Mouse (Mus musculus) B cell, adult 2 months (primary cell): ENCODE measurements around the gene Dusp22.

Experiments
- DNase-seq, 2 experiments: peaks; one replicate each; pipeline ENCODE4 v3.0.0; 2022

Gene Dusp22

GRCm38 (mm10) chr13:30722601-30723000 is 62.8 kb downstream of the Dusp22 start:
- DNase-seq, result no peak

- DNase-seq, result no peak
Measured at GRCm38 (mm10) chr13:30723258-30723657, 63.5 kb downstream of the Dusp22 start.

GRCm38 (mm10) chr13:30723858-30724257 is 64.1 kb downstream of the Dusp22 start:
- DNase-seq, result no peak

GRCm38 (mm10) chr13:30724691-30725271 is 65.0 kb downstream of the Dusp22 start:
- no peak for DNase-seq

- no peak for DNase-seq
Measured at GRCm38 (mm10) chr13:30726879-30727278, 67.1 kb downstream of the Dusp22 start.

- DNase-seq, result peak; percentile 71 to 73
Measured at GRCm38 (mm10) chr13:30728155-30728554, 68.4 kb downstream of the Dusp22 start.

GRCm38 (mm10) chr13:30729245-30729644 is 69.4 kb downstream of the Dusp22 start:
- DNase-seq, result no peak

- peak; percentile 39 to 41 for DNase-seq
Measured at GRCm38 (mm10) chr13:30730104-30730793, 70.5 kb downstream of the Dusp22 start.

- no peak for DNase-seq
Measured at GRCm38 (mm10) chr13:30732709-30733445, 73.1 kb downstream of the Dusp22 start.

GRCm38 (mm10) chr13:30736721-30737120 is 76.9 kb downstream of the Dusp22 start:
- peak; percentile 51 to 59 for DNase-seq

- DNase-seq, result no peak
Measured at GRCm38 (mm10) chr13:30737257-30737656, 77.5 kb downstream of the Dusp22 start.

GRCm38 (mm10) chr13:30738310-30738840 is 78.6 kb downstream of the Dusp22 start:
- no peak for DNase-seq

GRCm38 (mm10) chr13:30741172-30741571 is 81.4 kb downstream of the Dusp22 start:
- DNase-seq, result no peak

GRCm38 (mm10) chr13:30742411-30742970 is 82.7 kb downstream of the Dusp22 start:
- no peak for DNase-seq

GRCm38 (mm10) chr13:30745121-30745520 is 85.3 kb downstream of the Dusp22 start:
- DNase-seq, result no peak

GRCm38 (mm10) chr13:30747068-30747467 is 87.3 kb downstream of the Dusp22 start:
- DNase-seq, result no peak

GRCm38 (mm10) chr13:30747504-30747903 is 87.7 kb downstream of the Dusp22 start:
- no peak for DNase-seq

GRCm38 (mm10) chr13:30748321-30748720 is 88.5 kb downstream of the Dusp22 start:
- no peak for DNase-seq

GRCm38 (mm10) chr13:30749021-30749556 is 89.3 kb downstream of the Dusp22 start, which contains the start of gene Irf4:
Irf4 (plus strand) TSS chr13:30749226.
- DNase-seq, result peak; percentile 92 to 93

- peak; percentile 53 for DNase-seq
Measured at GRCm38 (mm10) chr13:30749557-30750141, 89.8 kb downstream of the Dusp22 start.

GRCm38 (mm10) chr13:30750461-30751303 is 90.9 kb downstream of the Dusp22 start:
- peak; percentile 59 to 63 for DNase-seq

- peak; percentile 36 to 46 for DNase-seq
Measured at GRCm38 (mm10) chr13:30751304-30751580, 91.4 kb downstream of the Dusp22 start.
